Mouse (Mus musculus) testis, adult 2 months (tissue): ENCODE results near the gene Prr15l. TPM values are rescaled to one million over a fixed set of nuclear protein-coding genes. Genes with fewer than 3 reads are reported as not detected.

Source experiments
- H3K27ac ChIP-seq: fragments of 200-500 bp; 2 replicates; pipeline ENCODE4 v1.5.1; 2012; ENCODE audit warnings: low read depth, low read length; ENCODE audit not compliant: control insufficient read depth, insufficient read depth
- H3K27me3 ChIP-seq: fragments of 200-500 bp; 2 replicates; pipeline ENCODE4 v1.6.1; 2012; ENCODE audit warnings: mild to moderate bottlenecking, low read length, moderate library complexity; ENCODE audit not compliant: control insufficient read depth, insufficient read depth
- H3K36me3 ChIP-seq: fragments of 200-500 bp; 2 replicates; pipeline ENCODE4 v1.6.1; 2012; ENCODE audit warnings: mild to moderate bottlenecking, low read length; ENCODE audit not compliant: control insufficient read depth, insufficient read depth
- H3K4me1 ChIP-seq: fragments of 200-500 bp; 2 replicates; pipeline ENCODE4 v1.6.1; 2012; ENCODE audit warnings: low read length; ENCODE audit not compliant: control insufficient read depth, insufficient read depth
- H3K4me3 ChIP-seq: fragments of 200-500 bp; 2 replicates; pipeline ENCODE4 v1.5.1; 2012; ENCODE audit warnings: low read depth, mild to moderate bottlenecking, low read length, moderate library complexity, mixed read lengths; ENCODE audit not compliant: control insufficient read depth
- CTCF ChIP-seq: fragments of 200-500 bp; IDR thresholded peaks from 2 replicates; pipeline ENCODE4 v1.5.1; 2012; ENCODE audit warnings: low read depth, mild to moderate bottlenecking, inconsistent platforms, low read length, moderate library complexity; ENCODE audit not compliant: control insufficient read depth, insufficient read depth, insufficient replicate concordance
- POLR2A ChIP-seq: fragments of 200-500 bp; IDR thresholded peaks from 2 replicates; pipeline ENCODE4 v1.6.1; 2012; ENCODE audit warnings: low read depth, mild to moderate bottlenecking, inconsistent platforms, low read length, moderate library complexity; ENCODE audit not compliant: control insufficient read depth
- polyA plus RNA-seq: library from polyadenylated mRNA; depleted of rRNA; stranded (reverse); fragments of >200 nt; gene quantifications from 2 replicates; pipeline ENCODE4 v1.2.3, GENCODE M21; 2012

The Prr15l gene
- polyA plus RNA-seq, 1 experiment: 2.1 TPM

DNA sequence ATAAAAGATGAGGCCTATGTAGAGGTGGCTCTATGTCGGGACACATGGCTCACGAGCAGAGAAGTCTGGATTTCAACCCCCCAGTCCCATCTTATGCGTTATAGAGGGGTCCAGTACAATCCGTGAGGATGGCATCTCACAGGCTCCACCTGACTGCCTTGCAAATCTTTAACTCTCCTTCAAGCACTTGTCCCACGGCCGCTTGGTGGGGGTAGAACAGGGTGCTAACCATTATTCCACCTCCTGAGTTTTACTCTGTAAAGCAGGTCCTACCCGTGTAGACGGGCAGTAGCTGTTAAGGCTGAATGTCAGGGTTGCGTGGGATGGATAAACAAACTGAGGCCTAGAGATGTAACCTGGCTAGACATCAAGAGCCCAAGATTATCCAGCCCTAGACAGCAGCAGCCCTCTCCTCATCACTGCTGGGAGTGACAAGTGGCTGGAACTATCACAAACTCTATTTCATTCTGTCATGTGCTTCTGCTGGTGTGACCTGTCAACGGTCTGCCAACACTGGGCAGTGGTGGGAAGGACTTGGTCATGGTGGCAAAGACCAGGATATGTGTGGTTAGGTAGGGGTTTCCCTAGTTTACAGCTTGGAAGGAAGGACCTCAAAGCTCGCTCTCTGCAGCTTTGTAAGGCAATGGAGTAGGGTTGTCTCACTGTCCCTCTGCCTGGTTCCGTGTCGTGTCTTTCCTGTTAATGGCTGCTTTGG, 5.8 kb downstream of the Prr15l start:
- Histone ChIP-seq H3K27ac (no peak overlapping the region), H3K4me1 (peaks cover 19% of the 10 kb centered on the region), H3K4me3 (peak overlapping the region; percentile 83), H3K36me3 (no peaks in the 10 kb centered on the region), H3K27me3 (no peaks in the 10 kb centered on the region)
- TF ChIP-seq CTCF (no peak), POLR2A (no peak)

DNA sequence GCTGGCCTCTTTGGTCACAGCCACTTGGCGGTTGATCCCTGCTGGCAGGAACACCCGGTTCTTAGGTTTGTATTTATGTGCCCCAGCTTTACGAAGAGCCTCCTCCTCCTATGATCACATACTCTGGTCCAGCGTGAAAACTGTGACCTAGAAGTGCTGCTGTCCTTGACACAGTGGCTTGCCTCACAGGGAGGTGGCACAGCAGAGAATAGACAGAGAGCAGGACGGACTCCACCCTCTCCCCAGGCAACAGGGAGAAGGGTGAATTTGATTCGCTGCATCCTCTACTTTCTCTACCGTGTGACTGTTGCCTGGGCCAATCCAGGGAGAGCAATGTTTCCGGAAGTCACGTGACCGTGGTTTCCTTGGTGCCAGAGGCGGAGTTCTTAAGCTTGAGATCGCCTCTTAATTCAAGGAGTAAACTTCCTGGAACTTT, 7.0 kb downstream of the Prr15l start:
- TF ChIP-seq CTCF (no peak), POLR2A (peak; percentile 91; the same call in 1 of the 2 replicates)
- H3K36me3 ChIP-seq: no peaks in the 10 kb centered on the region
- H3K4me1 ChIP-seq: peaks cover 21% of the 10 kb centered on the region
- peak overlapping the region; percentile 72 for H3K27ac ChIP-seq
- H3K4me3 ChIP-seq: peak overlapping the region; percentile 83
- H3K27me3 ChIP-seq: no peaks in the 10 kb centered on the region

DNA sequence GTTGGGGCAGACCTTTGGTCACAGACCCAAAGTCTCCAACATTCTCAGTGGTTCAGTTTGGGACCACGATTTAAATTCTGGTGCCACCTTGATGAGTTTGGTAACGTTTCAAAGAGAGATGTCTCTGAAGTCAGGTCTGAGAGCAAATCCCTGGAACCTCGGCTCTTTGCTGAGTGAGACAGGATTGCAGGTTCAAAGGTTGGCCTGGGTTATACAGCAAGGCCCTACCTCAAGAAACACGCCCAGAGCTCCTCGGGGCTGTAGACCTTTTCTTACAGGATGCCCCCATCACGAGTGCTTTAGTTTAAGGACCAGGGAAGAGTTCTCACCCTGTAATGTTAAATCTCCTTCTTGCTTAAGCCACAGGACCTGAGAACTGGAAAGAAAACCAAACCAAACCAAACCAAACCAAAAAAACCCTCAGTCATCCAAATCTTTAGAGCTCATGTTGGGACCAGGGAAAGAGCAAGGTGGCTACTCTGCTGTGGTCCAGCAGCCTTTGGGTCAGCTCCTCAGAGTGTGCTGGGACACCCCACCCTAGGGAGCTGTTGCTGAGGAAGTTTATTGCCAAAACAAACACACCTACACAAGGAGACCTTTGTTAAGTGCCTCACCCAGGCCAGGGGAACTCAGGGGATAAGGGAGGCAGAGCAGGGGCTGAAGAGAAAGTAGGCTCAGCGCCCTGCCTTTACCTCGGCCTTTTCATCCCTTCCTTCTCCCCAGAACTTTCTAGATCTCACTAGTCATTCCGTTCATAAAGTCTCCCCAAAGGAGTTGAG, 8.2 kb downstream of the Prr15l start:
- H3K4me1 ChIP-seq: peaks cover 21% of the 10 kb centered on the region
- H3K4me3 ChIP-seq: peak overlapping the region; percentile 83
- no peaks in the 10 kb centered on the region for H3K27me3 ChIP-seq
- no peak for TF ChIP-seq POLR2A
- TF ChIP-seq CTCF: no peak
- no peaks in the 10 kb centered on the region for H3K36me3 ChIP-seq
- peak overlapping the region; percentile 62; the same call in 1 of the 2 replicates for H3K27ac ChIP-seq

DNA sequence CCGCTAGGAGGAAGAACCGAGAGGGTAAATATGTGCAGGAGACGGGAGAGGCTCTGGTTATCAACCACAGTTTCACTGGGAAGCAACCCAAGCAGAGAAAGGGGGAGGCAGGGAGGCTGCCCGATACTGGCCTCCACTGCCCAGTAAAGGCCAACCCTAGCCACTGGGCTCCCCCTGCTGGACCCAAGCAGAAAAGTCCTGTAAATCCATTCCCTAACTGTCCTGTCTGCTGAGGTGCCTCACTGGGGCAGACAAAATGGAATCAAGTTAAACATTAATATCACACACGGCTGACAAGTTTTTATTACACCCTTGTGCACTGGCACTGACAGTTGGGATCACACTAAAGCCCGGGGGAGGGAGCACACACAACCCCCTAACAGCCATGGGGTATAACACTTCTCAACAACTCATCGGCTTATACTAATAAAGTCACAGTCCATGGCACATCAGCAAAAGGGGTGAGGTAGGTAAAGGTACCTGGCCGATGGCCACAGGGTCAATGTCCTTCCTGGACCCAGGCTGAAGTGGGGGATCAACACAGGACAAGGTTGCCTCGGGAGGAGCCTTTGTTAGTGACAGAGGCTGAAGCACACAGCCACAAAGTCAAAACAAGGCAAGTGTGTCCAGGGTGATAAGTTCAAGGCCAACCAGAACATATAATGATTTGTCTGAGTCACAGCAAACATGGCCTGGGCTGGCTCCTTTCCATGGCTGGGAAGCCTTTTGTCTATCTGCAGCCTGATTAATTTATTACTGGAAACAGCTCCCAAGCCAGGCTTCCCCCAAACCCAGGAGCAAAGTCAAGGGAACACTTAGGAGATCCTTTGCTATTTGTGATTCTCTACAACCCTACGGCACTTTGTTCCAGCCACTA, 9.9 kb downstream of the Prr15l start:
- Histone ChIP-seq H3K27ac (peak overlapping the region; percentile 76), H3K4me1 (peaks cover 21% of the 10 kb centered on the region), H3K27me3 (no peaks in the 10 kb centered on the region), H3K36me3 (no peaks in the 10 kb centered on the region), H3K4me3 (no peak overlapping the region)
- TF ChIP-seq POLR2A (no peak), CTCF (peak; percentile 59; the same call in 1 of the 2 replicates)

- no peaks in the 10 kb centered on the region for H3K27me3 ChIP-seq
- H3K4me1 ChIP-seq: peaks cover 23% of the 10 kb centered on the region
- no peak overlapping the region for H3K4me3 ChIP-seq
- TF ChIP-seq CTCF: no peak
- no peak for TF ChIP-seq POLR2A
- H3K27ac ChIP-seq: peak overlapping the region; percentile 76
- no peaks in the 10 kb centered on the region for H3K36me3 ChIP-seq
Measured at GRCm38 (mm10) chr11:96938426-96938800, 10.5 kb downstream of the Prr15l start.

DNA sequence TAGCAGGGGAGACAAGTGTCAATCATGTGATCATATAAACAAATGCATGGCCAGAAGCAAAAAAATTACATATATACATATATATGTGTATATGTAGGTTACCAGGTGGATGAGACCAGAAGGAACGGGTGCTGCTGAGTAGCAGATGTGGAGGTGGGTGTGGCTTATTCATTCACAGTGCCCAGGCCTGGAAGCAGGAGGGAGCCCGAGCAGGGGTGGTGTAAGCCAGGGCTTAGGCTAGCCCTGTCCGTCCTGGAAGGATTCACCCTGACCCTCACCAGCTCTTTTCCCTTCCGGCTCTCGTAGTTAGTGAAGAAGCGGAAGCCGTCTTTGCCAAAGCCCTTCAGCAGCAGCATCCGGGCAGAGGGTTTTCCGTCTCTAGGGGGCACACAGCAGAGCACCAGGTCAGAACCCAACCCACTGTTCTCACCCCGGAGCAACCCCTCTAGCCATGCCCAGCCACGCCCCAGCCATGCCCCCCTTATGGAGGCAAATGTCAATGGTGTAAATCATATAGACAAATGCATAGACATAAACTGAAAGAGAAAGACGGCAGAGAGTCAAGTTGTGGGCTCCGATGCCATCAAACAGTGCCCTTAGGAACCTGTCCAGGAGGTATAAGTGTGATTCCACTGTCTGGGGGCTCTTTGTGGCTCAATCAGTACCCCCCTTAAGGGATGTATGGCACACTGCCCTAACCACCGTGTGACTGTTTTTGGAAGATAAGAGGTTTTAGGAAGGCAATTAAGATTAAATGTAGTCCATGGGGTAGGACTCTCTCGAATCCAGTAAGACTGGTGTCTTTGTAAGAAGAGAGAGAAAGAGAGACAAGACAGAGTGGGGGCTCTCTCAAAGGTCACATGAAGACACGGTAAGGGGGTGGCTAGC, 12.9 kb downstream of the Prr15l start:
- H3K4me3 ChIP-seq: no peak overlapping the region
- H3K27me3 ChIP-seq: no peaks in the 10 kb centered on the region
- no peak overlapping the region for H3K27ac ChIP-seq

More for the DNA sequence above, 12.9 kb downstream of the Prr15l start:
- no peaks in the 10 kb centered on the region for H3K36me3 ChIP-seq
- peaks cover 20% of the 10 kb centered on the region for H3K4me1 ChIP-seq
- no peak for TF ChIP-seq POLR2A
- TF ChIP-seq CTCF: no peak
